Mouse (Mus musculus) liver, postnatal 0 days (tissue): Measurements from ENCODE around the gene Map3k9.

ENCODE experiments used
- CTCF ChIP-seq: sonication (generic); IDR thresholded peaks from 2 replicates; pipeline ENCODE4 v1.5.1; 2016; ENCODE audit warnings: antibody characterized with exemption, low read depth
- EP300 ChIP-seq: IDR thresholded peaks from 2 replicates; pipeline ENCODE4 v1.6.1; 2016; ENCODE audit warnings: antibody characterized with exemption, low read depth, mild to moderate bottlenecking

DNA sequence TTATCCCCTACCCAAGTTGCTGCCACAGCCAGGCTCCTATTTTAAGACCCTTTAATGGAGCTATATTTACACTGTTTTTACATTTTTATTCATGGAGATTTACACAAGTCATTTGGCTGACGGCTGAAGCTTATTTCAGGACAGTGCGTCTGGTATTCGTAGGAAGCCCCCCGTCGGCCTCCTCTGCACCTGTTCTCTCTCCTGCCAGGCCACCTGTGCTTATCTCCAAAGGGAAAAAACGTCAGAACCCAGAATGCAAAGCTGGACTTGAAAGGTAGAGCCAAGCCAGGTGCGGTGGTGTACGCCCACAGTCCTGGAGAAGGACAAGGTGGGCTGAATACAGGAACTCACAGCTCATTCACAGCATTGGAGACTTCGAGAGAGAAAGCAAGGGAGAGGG lies 20.2 kb upstream of the Map3k9 start:
- no peak for TF ChIP-seq CTCF
- TF ChIP-seq EP300 = no peak
